Mouse (Mus musculus) layer of hippocampus, postnatal 10 days (tissue): ENCODE results near the gene Zfp661. TPM values are rescaled to one million over a fixed set of nuclear protein-coding genes. Genes with fewer than 3 reads are reported as not detected.

Experiments
- DNase-seq, 2 experiments: peaks; one replicate each; pipeline ENCODE4 v3.0.0; 2021; ENCODE audit warnings: low spot score in 2 of 2
- total RNA-seq, 2 experiments: library from RNA; stranded (reverse); gene quantifications; 2 replicates each; pipeline ENCODE4 v1.2.3; 2021

Gene Zfp661
- total RNA-seq, 2 experiments from 2014 or later, result 8.4 to 9.7 TPM

DNA sequence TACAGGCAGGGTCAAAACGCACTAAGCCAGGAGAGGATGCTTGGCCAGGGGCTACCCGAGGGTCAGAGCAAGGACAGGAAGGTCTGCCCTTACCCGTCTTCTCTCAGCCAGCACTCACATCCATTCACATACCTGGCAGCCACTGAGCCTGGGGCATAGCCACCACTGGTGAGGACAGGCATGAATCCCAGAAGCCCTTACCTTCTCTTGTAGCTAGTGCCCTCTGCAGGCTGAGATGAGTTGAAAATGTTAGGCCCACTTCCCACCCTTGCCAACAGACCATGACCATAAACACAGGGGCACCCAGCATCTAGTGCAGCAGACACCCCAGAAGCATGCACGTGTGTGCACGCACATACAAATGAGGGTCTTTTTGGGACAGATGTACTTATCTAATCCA is 35.8 kb downstream of the Zfp661 start:
- peak; percentile 55 to 74 for DNase-seq

DNA sequence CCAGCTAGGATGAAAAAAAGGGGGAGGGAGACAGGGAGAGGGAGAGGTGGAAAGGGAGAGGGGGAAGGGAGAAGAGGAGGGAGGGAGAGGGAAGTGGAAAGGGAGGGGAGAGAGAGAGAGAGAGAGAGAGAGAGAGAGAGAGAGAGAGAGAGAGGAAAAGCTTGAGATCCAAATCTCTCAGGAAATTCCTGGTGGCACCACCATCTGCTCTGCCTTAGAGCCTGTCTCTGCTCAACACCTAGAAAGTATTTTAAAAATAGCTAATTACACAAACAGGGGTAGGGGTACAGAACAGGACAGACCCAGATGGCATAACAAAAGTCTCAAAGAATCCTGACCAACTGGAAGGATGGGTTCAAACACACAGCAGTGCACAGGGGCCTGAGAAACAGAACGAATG is 36.4 kb downstream of the Zfp661 start:
- no peak for DNase-seq

DNA sequence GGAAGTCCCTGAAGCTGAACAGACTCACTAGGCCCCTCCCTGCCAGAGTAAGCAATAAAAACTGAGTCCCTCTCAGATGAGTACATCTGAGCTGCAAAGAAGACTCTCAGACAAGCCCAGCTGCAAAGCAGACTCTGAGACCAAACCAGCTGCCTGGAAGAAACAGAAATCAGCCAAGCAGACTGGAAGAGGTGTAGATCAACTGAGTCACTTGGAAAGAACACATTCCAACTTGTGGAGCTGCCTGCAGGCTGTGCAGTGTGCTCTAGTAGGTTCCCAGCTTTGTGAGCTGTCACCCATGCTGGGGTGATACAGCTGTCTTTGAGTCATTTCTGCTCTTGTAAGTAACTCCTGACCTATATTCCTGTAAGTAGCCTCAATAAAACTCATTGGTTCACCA is 37.2 kb downstream of the Zfp661 start:
- DNase-seq, result no peak

DNA sequence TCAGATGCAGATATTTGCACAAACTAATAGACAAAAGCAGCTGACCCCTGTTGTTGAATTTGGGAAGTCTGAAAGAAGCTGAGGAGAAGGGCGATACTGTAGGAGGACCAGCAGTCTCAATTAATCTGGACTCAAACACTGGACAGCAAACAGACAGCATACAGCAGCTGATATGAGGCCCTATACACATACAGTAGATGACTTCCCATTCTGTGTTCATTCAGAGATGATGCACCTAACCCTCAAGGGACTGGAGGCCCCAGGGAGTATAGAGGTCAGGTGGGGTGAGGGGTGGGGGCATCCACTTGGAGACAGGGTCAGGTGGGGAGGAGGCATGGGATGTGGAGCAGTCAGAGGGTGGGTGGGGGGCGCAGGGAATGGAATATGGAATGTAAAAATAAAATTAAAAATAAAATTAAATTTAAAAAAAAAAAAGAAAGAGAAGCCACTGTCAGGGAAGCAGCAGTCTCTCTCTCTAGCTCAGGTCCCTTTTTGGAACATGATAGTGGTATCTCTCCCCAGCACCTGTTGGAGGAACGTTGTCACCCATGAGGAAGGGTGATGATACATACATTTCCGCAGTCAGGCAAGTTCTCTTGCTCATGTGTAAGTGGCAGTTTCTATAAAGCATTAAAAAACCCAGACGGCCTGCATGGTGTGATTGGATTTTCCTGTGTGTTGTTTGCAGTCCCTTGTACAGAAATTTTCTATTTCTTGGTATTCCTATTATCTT is 38.4 kb downstream of the Zfp661 start:
- no peak for DNase-seq

DNA sequence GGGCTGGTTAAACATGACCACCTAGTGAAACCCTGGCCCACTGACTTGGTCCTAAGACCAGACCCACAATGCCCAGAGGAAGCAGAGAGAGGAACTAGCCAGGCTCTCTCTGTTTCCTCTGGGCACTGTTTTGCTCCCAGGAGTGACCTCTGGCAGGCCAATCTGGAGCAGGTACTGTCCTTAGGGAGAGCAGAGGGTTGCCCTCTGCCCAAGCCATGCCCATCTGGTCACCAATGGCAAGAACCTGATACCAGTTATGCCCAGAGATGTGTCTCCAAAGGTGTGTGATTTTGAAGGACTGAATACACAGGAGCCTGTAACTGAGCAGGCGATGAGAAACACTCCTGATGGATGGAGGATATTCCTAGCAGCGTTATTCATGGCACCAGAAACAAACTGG is 45.2 kb downstream of the Zfp661 start:
- no peak for DNase-seq

DNA sequence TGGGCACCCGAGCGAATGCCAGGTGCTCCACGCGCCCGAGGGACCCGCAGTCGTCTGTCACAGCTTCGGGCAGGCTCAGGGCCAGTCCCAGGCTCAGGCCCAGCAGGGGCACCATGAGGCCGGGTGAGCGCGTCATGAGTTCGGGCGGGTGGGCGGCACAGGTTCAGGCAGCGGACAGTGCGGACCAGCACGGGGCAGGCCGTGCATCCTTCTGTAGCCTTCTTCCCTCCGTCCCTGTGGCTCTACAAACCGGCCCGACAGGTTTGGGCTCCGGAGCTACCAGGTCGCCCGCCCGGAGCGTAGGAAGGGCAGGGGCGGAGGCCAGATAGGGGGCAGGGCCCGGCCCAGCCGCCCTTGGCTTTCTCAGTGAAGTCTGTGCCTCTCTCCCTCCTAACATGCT is 45.7 kb downstream of the Zfp661 start, which contains the start of gene Prom2:
TSS of gene Prom2 (minus strand) at position 283 of the 400 bp plus-strand sequence.
- no peak for DNase-seq

DNA sequence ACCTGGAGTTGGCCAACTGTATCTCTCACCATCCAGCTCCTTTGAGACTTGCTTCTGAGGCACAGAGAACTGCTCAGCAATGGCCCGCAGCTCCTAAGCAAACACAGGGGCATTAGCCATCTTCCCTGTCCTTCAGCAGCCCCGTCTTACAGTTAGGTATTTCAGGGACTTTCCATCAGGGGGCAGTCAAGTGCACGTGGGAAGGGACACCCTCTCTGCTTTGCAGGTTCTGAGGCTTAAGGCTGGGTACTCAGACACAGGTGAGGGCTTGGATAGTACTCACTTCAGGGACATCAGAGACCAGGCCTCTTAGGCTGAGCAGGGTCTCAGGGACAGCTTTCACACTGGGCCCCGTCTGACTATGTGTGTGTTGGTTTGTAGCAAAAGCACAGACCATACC is 47.4 kb downstream of the Zfp661 start:
- peak in 1 of 2 experiments; percentile 34 for DNase-seq

DNA sequence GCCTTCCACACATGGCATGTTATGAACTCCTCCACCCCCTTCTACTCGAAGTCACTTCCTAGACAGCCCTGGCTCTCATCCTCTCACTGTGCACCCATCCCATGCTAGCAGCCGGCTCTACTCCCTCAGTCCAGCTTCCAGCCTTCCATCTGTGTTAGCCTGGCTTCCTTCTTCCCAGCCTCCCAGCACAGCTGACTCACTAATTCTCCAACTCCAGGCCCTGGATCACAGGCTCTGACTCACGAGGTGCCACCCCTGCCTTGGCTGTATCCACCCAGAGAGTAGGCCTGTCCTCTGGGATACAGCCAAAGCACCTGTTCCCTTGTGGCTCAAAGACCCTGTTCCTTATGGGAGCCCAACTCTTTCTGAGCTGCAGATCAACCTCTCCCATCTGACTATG is 49.3 kb downstream of the Zfp661 start:
- no peak for DNase-seq

DNA sequence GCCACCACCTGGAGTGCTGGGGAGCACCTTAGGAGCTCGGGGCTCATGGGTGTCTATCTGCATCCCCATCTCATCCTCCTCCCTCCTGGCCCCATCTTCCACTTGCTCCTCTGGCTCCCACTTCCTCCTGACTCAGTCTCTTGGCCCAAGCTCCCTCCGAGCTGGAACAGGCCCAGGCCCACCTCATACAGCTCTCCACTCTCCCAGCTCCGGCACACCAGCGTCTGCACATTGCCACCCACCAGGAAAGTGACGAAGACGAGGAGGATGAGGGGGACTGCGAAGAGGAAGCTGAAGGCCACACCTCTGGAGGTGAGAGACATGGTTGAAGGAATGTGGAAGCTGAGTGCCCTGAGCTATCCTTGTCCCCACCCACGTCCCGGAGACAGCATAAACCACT is 51.5 kb downstream of the Zfp661 start:
- peak in 1 of 2 experiments; percentile 18 for DNase-seq

DNA sequence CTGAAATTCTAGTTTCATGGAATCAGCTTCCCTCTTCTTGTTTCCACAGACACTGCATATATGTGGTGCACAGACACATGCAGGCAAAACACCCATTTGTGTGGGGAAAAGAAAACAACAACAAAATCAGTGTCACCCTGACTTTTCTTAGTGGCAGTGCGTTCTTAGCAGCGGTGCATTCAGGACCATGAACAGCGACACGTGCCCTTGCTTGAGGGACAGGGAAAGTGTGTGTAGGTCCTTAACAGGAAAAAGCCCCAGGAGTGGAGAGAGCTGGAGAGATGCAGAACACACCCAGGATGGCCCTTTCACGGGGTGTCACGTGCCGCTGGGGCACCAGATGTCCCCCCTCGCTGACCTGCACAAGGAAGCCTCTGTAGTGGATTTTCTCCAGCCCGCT is 54.5 kb downstream of the Zfp661 start:
- DNase-seq, result no peak

DNA sequence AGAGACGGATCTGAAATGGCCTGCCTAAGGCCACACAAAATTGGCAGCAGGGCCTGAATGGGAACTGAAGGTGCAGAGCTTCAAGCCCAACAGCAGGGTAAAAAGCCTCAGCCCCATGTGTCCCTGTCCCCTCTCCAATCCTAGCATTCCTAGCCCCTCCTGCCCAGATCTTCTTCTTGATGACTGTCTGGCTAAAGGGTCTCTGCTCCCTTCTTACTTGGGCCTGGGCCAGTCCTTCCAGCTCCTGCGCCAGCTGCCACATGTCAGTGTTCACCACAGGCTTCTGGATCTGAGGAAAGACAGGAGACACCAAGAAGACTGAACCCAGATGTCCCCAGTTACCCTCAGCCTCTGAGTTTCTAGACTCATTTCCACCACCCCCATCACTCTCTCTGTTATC is 55.3 kb downstream of the Zfp661 start:
- DNase-seq, result no peak

DNA sequence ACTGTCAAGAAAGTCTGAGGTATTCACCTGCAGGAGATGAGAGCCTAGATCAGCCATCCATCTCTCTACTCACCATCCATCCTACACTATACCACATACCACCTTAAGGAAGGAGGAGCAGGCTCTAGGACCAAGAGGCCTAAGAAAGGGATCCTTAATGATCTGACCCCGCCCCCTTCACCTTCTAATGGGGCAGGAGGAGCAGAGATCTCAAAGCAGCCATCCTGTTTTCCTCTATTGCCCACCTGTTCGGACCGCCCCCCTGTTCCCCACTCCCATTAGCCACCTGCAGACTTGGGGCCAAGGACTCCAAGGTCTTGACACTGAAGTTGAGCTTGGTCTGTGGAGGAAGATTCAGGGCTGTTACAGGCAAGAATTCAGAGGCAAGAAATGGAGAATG is 56.5 kb downstream of the Zfp661 start:
- no peak for DNase-seq

DNA sequence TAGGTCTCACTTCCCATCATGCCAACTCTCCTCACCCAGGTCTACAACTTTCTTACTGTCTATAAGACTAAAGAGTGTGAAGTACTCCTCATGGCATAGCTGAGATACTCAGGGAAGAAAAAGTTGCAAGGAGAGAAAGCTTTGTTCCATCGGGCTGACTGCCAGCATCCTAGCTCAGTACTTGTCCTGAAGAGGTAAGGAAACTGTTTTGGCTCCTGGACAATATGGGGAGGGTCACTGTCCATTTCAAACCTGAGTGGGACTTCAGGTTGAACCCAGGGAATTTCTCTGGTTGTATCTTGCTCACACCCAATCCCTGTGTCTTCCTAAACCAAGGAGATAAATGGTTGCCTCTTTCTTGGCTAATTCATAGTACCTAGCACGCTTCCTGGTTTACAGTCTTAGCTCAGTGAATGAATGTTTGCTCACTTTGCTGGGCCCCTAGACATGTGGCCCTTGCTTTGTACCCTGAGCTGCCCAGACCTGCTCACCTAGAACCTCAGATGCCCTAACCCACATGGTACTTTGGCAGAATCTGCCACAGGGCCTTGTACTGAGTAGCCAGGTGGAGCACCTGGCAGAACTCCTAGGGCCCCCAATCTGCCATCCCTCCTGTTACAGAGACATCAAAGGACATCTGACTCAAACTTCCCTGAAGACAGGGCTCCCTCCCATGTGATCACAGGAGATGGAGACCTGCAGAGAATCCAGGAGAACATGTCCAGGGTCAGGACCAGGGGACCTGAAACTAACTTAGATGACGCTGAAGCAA is 61.7 kb downstream of the Zfp661 start:
- no peak for DNase-seq

Other genes with a start within 250 kb of the Zfp661 start
- gene Astl, start 248.5 kb downstream of the Zfp661 start, total RNA-seq, result not detected
- gene Adra2b, start 223.9 kb downstream of the Zfp661 start, total RNA-seq, result under 1 TPM; 0.23 to 0.29 TPM
- not detected for gene Gpat2, start 161.9 kb downstream of the Zfp661 start, total RNA-seq
- 10 to 100 TPM; 11.5 to 17.6 TPM for gene Fahd2a, start 142.5 kb downstream of the Zfp661 start, total RNA-seq
- gene Kcnip3, start 65.0 kb downstream of the Zfp661 start, total RNA-seq, result 10 to 100 TPM; 53.9 to 57.9 TPM
- under 1 TPM; 0.07 to 0.14 TPM for gene Prom2, start 45.6 kb downstream of the Zfp661 start, total RNA-seq
- gene Mrps5, start 128 bp upstream of the Zfp661 start, total RNA-seq, result 10 to 100 TPM; 69.9 to 91.1 TPM
- 1 to 10 TPM; 3.0 to 3.1 TPM for gene Mal, start 69.6 kb upstream of the Zfp661 start, total RNA-seq
- under 1 TPM; 0.53 to 0.54 TPM for gene Mall, start 142.8 kb upstream of the Zfp661 start, total RNA-seq
- 10 to 100 TPM; 16.6 to 19.5 TPM for gene Nphp1, start 201.8 kb upstream of the Zfp661 start, total RNA-seq
- 10 to 100 TPM; 42.6 to 46.0 TPM for gene Mtln, start 205.4 kb upstream of the Zfp661 start, total RNA-seq
- 1 to 10 TPM; 1.5 to 2.5 TPM for gene Bub1, start 244.8 kb upstream of the Zfp661 start, total RNA-seq